Mouse (Mus musculus): ENCODE results near the gene Npff. TPM values are rescaled to one million over a fixed set of nuclear protein-coding genes. Genes with fewer than 3 reads are reported as not detected.

Npff gene
- polyA plus RNA-seq, 3 experiments from 2014 or later: 1.1 to 6.1 (median 3.2) TPM

DNA sequence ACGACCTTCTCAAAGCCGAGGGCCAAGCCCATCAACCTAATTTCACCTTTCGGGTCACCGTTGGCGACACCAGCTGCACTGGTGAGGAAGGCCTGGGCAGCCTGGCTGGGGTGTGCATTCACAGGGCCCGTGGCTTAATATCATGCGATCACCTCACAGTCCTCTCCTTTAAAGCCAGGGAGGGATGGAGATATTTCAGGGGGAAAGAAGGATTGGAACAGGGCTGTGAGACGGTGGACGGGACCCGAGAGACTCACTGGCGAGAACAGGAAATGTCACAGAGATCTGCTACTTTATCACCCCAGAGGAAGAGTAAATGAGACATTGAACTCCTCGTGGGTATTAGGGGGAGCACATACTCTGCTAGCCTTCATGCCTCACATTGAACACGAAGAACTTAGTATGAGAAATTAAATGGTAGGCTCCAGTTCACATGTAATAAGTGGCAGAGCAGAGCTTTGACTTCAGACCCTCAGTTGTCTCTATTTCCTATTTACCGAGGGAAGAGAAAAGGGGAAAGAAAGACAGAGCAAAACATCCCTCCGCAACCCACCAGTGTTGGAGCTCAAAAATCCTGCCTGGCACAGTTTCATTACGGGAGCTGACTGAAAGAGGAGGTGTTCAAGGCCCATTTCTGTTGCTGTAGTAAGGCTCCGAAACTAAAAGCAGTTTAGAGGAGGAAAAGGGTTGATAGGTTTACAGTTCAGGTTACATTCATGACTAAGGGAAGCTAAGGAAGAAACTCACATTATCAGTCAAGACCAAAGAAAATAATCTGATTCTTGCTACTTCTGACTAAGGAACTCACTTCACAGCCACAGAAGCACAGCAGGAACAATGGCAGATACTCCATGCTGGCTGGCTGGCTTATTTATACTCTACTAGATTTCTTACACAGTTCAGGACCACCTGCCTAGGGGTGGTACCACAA lies 5.3 kb downstream of the Npff start:
- no peak for ATAC-seq

- ATAC-seq: no peak
These were observed 5.9 kb downstream of the Npff start for GRCm38 (mm10) chr15:102518859-102519201.

- ATAC-seq: peak; percentile 88
These were observed 6.5 kb downstream of the Npff start, which contains the start of gene Tarbp2 for GRCm38 (mm10) chr15:102517976-102518858. Tarbp2 (plus strand) TSS chr15:102518192.

DNA sequence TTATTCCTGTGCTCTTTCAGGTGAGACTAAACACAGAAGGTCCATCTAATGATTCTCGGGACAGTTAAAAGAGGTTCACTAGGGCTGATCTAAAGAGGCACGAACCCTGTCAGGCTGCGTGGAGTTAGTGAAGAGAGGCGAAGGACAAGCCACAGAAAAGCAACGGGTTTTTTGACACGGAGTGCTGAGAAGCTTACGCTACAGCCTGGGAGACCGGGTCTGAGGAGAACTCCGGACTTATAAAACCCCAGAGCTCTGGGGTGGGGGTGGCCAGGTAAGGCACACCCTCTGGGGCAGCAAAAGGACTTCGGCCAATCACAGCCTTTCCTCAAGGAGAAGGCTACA lies 7.1 kb downstream of the Npff start:
- no peak for ATAC-seq

- peak; percentile 2 for ATAC-seq
These were observed 7.9 kb downstream of the Npff start, which contains the start of gene Map3k12 for GRCm38 (mm10) chr15:102516728-102517404. Map3k12 (minus strand) TSS chr15:102517064.

DNA sequence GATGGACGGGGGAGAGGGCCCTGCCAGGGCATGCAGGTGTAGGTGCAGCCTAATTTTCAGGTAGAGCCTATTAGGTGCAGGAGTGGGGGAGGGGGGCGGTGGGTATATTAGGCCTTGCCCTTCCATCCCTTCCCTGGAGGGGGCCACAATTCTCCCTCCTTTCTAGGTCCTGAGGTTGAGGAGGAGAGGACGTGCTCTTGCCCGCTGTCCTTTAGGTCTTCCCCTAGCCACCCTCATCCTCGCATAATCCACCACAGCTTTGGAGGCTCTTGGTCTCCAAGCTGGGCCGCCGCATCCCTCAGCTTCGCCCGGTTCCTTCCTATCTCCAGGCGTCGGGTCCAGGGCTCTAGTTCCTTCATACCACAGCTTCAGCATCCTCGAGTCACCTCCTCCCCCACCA lies 8.4 kb downstream of the Npff start:
- no peak for ATAC-seq

DNA sequence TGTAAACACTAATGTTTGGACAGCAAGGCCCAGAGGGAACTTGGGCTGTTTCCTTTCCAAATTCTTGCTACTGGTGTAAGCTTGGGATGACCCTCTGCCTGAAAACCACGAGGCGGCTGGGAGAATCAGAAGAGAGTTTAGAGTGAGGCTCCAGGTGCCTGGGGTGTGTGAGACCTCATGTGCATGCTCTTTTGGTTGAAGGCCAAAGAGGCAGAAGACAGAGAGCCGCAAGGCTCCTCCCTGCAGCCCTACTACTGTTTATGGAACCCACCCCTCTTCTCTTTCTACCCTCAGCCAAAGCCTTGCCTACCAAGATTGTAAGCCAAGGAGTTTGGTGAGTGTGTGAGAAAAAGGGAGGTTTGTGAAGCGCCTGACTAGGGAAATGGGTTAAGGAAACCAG lies 9.0 kb downstream of the Npff start:
- no peak for ATAC-seq

DNA sequence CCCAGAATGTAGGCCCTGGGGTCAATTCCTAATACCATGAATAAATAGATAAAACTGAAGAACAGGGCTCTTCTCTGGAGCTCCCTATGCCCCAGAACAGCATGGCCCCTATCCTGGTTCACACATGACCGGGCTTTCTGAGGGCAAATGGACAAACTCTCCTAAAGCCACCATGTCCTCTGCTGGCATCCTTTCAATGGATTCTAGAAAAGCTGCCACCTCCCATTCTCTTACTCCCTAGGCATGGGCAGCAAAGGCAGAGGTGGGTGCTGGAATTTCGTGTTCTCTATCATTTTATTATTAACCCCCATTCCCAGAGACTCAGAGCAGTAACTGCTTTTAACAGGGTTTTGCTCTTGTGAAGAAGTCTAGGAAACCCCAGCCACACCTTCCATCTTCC lies 9.5 kb downstream of the Npff start:
- no peak for ATAC-seq

DNA sequence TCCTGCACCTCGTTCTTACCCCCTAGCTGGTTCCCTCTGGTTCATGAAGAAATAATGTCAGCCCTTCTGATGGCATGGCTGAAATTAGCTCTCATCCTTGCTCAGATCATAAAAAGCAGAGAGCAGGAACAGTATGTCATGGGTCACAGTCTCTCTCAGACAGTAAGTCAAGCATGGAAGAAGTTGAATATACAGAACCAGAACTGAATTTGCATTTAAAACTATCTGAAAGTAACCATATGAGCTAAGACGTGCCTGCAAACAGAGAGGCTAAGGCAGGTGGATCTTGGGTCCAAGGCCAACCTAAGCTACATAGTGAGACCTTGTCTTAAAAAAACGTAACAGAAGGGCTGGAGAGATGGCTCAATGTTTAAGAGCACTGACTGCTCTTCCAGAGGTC lies 11.7 kb downstream of the Npff start:
- no peak for ATAC-seq

DNA sequence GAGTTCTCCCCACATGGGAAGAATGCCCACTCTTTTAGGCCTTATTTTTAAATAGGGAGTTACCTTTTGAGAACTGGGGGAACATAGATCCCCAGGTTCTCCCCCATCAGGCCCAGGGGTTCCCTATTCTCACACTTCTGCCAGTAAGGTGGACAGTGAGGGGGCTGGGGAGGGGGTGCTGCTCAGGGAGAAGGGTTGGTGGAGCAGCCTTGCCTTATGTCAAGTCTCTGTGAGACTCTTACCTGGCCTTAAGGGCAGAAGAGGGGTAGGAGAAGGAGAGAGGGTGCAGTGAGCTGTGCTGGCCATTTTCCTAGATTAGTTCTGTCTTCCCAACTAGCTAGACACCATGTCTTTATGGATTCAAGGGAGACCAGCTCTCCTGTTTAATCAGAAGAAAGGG lies 12.3 kb downstream of the Npff start:
- ATAC-seq: no peak

- no peak for ATAC-seq
These were observed 12.7 kb downstream of the Npff start for GRCm38 (mm10) chr15:102512010-102512409.

DNA sequence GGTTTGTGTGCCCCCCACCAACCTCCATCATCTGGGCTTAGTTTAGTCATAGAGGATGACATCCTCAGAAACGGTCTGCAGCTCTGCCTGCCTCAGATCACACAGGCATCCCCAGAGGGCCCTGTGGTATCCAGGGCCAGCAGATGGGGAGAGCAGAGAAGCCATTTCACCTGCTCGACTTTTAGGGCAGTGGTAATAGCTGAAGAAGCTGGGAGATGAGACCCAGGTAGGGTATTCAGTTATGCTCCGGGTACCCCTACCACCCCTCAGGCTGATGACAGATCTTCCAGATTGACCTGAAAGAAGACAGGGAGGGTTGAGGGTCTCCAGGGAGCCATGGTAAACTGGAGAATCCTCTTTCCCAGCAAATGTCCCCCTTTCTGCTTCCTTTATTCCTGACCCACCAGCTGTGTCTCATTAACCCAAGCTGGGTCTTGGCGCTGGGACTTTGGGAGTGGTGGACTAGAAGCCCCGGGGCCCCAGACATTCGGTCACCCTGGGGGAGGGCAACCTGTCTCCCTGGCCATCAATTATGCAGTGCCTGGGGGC lies 13.4 kb downstream of the Npff start:
- ATAC-seq: no peak

DNA sequence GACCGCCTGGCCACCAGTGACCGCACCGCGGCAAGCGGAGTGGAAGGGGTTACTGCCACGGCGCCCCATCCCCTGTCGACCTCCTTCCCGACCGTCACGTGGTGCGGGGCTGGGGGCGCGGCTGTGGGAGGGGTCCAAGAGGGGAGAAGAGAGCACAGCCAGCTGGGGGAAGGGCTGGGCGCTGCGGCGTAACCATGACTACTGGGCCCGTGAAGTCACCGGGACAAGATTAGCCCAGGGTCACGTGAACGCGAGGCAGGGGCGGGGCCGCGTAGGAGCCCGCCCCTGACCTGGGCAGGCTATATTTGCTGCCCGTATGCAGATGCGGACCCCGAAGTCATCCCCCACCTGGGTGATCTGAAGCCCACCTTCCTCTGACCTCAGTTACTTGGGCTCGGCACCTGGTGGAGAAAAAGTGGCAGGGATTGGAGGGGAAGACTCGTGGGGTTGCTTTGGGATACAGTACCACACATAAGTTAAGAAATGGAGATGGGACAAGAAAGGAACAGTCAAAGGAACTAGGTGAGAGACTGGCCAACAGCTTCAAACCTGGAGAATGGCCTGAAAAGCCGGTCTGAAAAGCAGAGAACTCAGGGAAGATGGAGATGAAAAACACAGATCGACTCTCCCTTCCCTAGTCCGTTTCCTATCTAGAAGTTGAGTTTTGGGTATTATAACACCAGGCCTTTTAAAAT lies 14.0 kb downstream of the Npff start:
- ATAC-seq: peak; percentile 82

DNA sequence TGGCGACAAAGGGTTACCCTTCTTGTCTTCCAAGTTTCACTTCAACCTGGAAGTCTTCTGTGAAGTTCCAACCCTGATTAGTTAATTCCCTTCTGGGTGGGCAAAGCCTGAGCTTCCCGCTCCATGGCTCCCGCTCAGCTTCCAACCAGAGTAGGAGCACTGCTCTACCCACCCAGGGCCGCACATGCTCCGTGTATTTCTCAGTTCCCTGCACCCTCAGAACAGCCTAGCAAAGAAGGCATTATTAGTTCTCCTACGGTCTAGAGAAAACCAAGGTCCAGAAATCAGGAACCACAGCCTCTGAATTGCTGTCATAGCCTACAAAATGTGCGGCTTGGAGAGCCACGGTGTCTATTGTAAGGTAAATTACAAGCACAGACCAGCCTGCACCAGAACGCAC lies 14.6 kb downstream of the Npff start:
- no peak for ATAC-seq

- ATAC-seq: no peak
These were observed 16.4 kb downstream of the Npff start for GRCm38 (mm10) chr15:102508336-102508735.

- no peak for ATAC-seq
These were observed 17.2 kb downstream of the Npff start for GRCm38 (mm10) chr15:102507561-102507960.

DNA sequence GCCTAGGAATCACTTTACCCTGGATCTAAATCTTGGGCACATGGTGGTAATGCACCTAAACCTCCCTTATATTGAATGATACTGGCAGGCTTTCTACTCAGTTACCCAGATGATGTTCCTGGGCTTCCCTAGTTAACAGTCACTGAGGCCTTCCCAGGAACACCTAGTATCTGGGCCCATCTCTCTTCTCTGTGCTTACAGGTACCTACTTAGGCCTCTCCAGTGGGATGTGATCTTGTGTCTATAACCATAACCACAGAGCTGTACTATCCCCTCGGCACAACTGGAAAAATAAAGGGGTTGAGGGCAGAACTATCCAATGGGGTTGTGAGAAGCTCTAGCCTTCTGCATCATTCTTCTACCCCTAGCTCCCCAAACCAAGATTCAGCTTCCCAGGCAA lies 17.9 kb downstream of the Npff start:
- ATAC-seq: no peak

DNA sequence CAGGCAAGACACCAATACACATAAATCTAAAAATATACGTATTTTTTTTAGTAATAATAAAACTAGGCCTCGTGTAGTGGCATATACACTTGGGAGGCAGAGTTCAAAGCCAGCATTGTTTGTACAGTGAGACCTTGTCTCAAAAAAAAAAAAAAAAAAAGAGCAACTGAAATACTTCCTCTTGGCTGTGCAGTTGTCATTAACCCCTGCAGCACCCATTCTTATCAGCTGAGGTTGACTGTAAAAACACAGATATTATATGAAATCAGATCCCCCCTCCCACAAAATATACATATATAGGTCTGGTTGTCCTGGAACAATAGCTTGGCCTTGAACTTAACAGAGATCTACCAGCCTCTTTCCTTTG lies 18.3 kb downstream of the Npff start:
- ATAC-seq: no peak

DNA sequence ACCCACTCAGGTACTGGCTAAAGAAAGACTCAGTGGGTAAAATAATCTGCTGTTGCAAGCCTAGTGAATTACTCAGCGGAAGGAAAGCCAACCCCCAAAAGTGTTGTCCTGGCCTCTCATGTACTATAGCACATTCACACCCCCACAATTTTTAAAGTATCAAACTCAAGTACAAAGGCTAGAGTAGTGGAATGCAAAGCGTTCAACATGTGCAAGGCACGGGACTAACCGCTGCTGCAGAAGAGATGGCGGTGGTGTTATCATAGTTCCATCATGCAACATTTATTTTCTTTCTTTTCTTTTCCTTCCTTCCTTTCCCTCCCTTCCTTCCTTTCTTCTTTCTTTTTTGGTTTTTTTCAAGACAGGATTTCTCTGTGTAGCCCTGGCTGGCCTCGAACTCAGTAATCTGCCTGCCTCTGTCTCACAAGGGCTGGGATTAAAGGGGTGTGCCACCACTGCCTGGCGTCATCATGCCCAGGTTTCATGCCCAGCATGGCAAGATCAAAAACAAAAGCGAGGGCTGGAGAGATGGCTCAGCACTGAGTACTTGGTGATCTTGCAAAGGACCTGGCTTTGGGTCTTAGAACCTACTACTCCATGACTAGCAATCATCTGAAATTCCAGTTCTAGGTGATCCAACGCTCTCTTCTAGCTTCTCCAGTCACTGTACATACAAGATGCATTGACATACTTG lies 18.8 kb downstream of the Npff start:
- ATAC-seq: no peak

DNA sequence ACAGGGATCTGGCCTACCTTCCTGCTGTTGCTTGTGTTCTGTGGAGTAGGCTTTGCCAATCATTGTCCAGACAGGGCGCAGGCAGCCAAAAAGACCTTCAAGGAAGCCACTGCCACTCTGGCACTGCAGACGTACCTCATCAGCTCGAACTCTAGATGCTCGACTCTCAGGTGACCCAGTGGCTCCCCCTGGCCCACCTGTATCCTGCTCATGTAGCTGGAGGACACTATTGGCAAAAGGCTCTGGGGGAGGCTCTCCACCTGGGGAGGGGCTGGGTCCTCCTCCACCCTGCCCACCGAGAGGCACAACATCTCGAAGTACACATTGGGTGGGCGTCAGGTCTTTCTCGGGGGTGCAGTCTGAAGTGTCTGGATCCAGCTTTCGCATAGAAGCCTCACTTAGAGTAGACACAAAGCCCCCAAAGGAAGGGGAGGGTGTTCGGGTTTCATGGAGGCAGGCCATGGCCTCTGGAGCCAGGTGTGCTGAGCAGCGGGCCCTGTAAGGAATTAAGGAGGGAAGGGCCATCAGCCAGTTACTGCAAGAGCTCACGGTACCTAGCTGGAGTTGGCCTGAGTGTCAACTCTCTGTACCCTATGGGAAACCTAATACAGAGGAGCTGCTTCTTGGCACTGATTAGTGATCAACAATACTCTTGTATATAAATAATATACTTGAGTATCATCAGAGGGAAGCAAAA lies 19.5 kb downstream of the Npff start:
- no peak for ATAC-seq
